Mouse (Mus musculus) liver, embryonic 12.5 days (tissue): ENCODE data around the gene Abcb9. TPM values are rescaled to one million over a fixed set of nuclear protein-coding genes. Genes with fewer than 3 reads are reported as not detected.

Experiments
- ATAC-seq: fragments of 200-750 bp; cut with Nextera tagmentation; 2 replicates; pipeline ENCODE4 v1.8.0; 2017; ENCODE audit warnings: moderate number of reproducible peaks, mild to moderate bottlenecking, moderate library complexity
- H3K27ac ChIP-seq: fragments of 300-500 bp; sonication (generic); 2 replicates; pipeline ENCODE4 v1.5.1; 2016; ENCODE audit warnings: mild to moderate bottlenecking
- H3K27me3 ChIP-seq: fragments of 300-500 bp; sonication (generic); replicated peaks from 2 replicates; pipeline ENCODE4 v1.6.1; 2016; ENCODE audit warnings: mild to moderate bottlenecking, moderate library complexity
- H3K36me3 ChIP-seq: fragments of 300-500 bp; sonication (generic); 2 replicates; pipeline ENCODE4 v1.6.1; 2016; ENCODE audit warnings: mild to moderate bottlenecking, moderate library complexity
- H3K4me1 ChIP-seq: fragments of 300-500 bp; sonication (generic); 2 replicates; pipeline ENCODE4 v1.6.1; 2016
- H3K4me2 ChIP-seq: fragments of 300-500 bp; sonication (generic); 2 replicates; pipeline ENCODE4 v1.6.1; 2016; ENCODE audit warnings: mild to moderate bottlenecking, moderate library complexity
- H3K4me3 ChIP-seq: fragments of 300-500 bp; sonication (generic); 2 replicates; pipeline ENCODE4 v1.5.1; 2016; ENCODE audit warnings: mild to moderate bottlenecking, moderate library complexity
- H3K9ac ChIP-seq: fragments of 300-500 bp; sonication (generic); 2 replicates; pipeline ENCODE4 v1.6.1; 2016; ENCODE audit warnings: mild to moderate bottlenecking, moderate library complexity
- H3K9me3 ChIP-seq: fragments of 300-500 bp; sonication (generic); replicated peaks from 2 replicates; pipeline ENCODE4 v1.6.1; 2016; ENCODE audit warnings: mild to moderate bottlenecking, moderate library complexity
- WGBS: fragments of 180-500 bp; shearing (Covaris S2); methylation state at CpG from one replicate; pipeline ENCODE4 v1.1.7; 2016; ENCODE audit not compliant: insufficient replicate concordance; 5-methylcytosine and 5-hydroxymethylcytosine counted together
- polyA plus RNA-seq: library from polyadenylated mRNA; unstranded; fragments of >200 nt; fragmentation: Nextera tagmentation; extraction: Ambion mirVana; gene quantifications from 2 replicates; pipeline ENCODE4 v1.2.1, GENCODE M21; 2016

Abcb9 gene
- polyA plus RNA-seq, 1 experiment from 2014 or later = 5.0 TPM

- Histone ChIP-seq H3K36me3 (peaks cover 51% of the 10 kb centered on the region), H3K4me3 (no peak overlapping the region), H3K27me3 (no peaks in the 10 kb centered on the region), H3K4me2 (peak overlapping the region; percentile 13; the same call in 1 of the 2 replicates), H3K4me1 (peaks cover 99% of the 10 kb centered on the region), H3K9ac (peak overlapping the region; percentile 23; the same call in 1 of the 2 replicates), H3K27ac (peak overlapping the region; percentile 3), H3K9me3 (no peaks in the 10 kb centered on the region)
- ATAC-seq = peak; percentile 42; the same call in 1 of the 2 replicates
- WGBS = 75% methylated on average over 15 of the region's 15 CpGs
These were observed 69.8 kb downstream of the Abcb9 start for GRCm38 (mm10) chr5:124025587-124026441.

GRCm38 (mm10) chr5:124025146-124025545, 70.5 kb downstream of the Abcb9 start:
- no peaks in the 10 kb centered on the region for H3K9me3 ChIP-seq
- no peak overlapping the region for H3K9ac ChIP-seq
- H3K27me3 ChIP-seq = no peaks in the 10 kb centered on the region
- H3K4me2 ChIP-seq = no peak overlapping the region
- peak overlapping the region; percentile 50; the same call in 1 of the 2 replicates for H3K27ac ChIP-seq
- ATAC-seq = no peak
- peaks cover 51% of the 10 kb centered on the region for H3K36me3 ChIP-seq
- no peak overlapping the region for H3K4me3 ChIP-seq
- H3K4me1 ChIP-seq = peaks cover 98% of the 10 kb centered on the region
- WGBS = 46% methylated on average over 9 of the region's 9 CpGs

GRCm38 (mm10) chr5:124024677-124025076, 70.9 kb downstream of the Abcb9 start:
- WGBS = 85% methylated on average over 6 of the region's 6 CpGs
- Histone ChIP-seq H3K9ac (no peak overlapping the region), H3K27ac (peak overlapping the region; percentile 50; the same call in 1 of the 2 replicates), H3K4me2 (no peak overlapping the region), H3K4me1 (peaks cover 98% of the 10 kb centered on the region), H3K27me3 (no peaks in the 10 kb centered on the region), H3K36me3 (peaks cover 48% of the 10 kb centered on the region), H3K4me3 (no peak overlapping the region), H3K9me3 (no peaks in the 10 kb centered on the region)
- no peak for ATAC-seq

GRCm38 (mm10) chr5:124022365-124022764, 73.2 kb downstream of the Abcb9 start:
- no peak for ATAC-seq
- H3K4me3 ChIP-seq = peak overlapping the region; percentile 30
- no peaks in the 10 kb centered on the region for H3K27me3 ChIP-seq
- H3K4me1 ChIP-seq = peaks cover 98% of the 10 kb centered on the region
- H3K9ac ChIP-seq = peak overlapping the region; percentile 62
- H3K4me2 ChIP-seq = peak overlapping the region; percentile 66
- peak overlapping the region; percentile 83 for H3K27ac ChIP-seq
- 10% methylated on average over 7 of the region's 7 CpGs for WGBS
- H3K9me3 ChIP-seq = no peaks in the 10 kb centered on the region
- peaks cover 39% of the 10 kb centered on the region for H3K36me3 ChIP-seq

DNA sequence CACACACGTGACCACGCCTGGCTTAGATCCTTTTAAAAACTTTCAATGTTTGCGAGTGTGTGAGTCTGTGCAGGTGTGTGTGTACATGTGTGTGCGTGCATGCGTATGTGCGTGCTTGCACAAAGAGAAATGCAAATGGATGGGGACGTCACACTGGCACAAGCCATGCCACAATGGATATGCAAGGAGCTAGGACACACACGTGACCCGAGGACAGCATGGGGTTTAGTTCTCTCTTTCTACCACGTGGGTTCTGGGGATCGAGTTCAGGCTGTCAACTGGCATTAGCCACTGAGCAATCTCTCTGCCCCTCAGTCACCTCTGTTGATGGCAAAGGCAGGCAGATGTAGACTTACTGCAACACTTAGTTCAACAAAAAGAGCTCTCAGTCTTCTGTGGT, 73.9 kb downstream of the Abcb9 start:
- Histone ChIP-seq H3K9ac (peak overlapping the region; percentile 62), H3K9me3 (no peaks in the 10 kb centered on the region), H3K27me3 (no peaks in the 10 kb centered on the region), H3K4me1 (peaks cover 98% of the 10 kb centered on the region), H3K36me3 (peaks cover 34% of the 10 kb centered on the region), H3K4me2 (peak overlapping the region; percentile 66), H3K4me3 (peak overlapping the region; percentile 30), H3K27ac (peak overlapping the region; percentile 83)
- ATAC-seq = no peak
- 65% methylated on average over 11 of the region's 11 CpGs for WGBS

DNA sequence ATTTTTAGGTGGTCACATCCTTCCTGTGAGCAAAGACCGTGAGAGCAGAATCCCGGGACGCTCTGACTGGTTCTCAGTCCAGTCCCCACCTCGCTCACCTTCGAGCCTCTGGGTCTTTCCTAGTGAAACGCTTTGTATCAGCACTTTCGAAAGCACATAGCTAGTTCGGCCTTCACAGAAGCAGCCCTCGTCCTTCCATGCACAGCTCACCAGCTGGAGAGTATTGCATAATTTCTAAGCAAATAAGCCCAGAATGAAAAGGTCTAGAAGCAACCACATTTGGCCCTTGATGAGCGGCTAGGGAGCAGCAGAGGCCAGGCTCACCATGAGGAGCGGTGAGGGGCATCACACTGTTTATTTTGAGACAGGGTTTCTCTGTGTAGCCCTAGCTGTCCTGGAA, 74.5 kb downstream of the Abcb9 start:
- peaks cover 35% of the 10 kb centered on the region for H3K36me3 ChIP-seq
- no peak overlapping the region for H3K4me3 ChIP-seq
- ATAC-seq = no peak
- no peaks in the 10 kb centered on the region for H3K9me3 ChIP-seq
- 61% methylated on average over 11 of the region's 11 CpGs for WGBS
- H3K27me3 ChIP-seq = no peaks in the 10 kb centered on the region
- H3K27ac ChIP-seq = peak overlapping the region; percentile 83
- H3K4me1 ChIP-seq = peaks cover 98% of the 10 kb centered on the region
- no peak overlapping the region for H3K9ac ChIP-seq
- H3K4me2 ChIP-seq = no peak overlapping the region

DNA sequence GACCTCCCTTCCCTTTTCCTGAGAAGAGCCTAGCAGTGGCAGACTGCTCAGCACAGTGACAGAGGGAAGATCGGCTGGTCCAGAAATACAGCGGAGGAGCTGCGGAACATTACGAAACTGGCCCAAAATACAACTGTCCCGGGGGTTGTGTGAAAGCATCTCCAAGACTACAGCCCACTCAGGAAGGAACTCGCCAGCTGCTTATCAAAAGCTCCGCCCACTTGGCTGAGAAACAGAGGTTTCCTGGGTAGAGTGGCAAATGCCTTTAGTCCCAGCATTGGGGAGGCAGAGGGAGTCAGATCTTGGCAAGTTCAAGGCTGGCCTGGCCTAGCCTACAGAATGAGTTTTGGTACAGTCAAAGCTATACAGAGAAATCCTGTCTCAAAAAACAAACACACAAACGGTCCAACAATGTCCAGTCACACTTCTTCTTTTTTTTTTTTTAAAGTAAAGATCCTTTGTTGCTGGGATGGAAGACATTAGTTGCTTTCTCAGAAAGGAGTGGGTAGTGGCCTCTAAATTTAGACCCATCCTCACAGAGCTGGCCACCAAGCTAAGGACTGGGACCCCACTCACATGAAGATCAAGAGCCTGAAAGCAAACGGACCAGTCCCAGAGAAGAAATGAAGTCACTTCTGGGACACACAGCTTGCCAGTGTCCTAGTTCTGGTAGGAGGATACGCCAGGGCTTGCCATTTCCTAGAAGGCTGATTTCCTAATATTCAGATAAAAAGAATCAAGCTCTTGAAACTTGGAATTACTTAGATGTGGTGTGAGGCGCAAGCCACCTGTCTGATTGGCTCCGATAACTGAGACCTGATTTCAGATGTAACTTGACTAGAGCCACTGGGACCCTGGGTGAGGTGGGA, 76.0 kb downstream of the Abcb9 start:
- H3K4me2 ChIP-seq = peak overlapping the region; percentile 44
- H3K27me3 ChIP-seq = no peaks in the 10 kb centered on the region
- H3K9ac ChIP-seq = peak overlapping the region; percentile 25; the same call in 1 of the 2 replicates
- no peaks in the 10 kb centered on the region for H3K9me3 ChIP-seq
- peak; percentile 53 for ATAC-seq
- peaks cover 21% of the 10 kb centered on the region for H3K36me3 ChIP-seq
- H3K4me3 ChIP-seq = no peak overlapping the region
- WGBS = 31% methylated on average over 12 of the region's 12 CpGs
- peak overlapping the region; percentile 22 for H3K27ac ChIP-seq
- peaks cover 97% of the 10 kb centered on the region for H3K4me1 ChIP-seq

DNA sequence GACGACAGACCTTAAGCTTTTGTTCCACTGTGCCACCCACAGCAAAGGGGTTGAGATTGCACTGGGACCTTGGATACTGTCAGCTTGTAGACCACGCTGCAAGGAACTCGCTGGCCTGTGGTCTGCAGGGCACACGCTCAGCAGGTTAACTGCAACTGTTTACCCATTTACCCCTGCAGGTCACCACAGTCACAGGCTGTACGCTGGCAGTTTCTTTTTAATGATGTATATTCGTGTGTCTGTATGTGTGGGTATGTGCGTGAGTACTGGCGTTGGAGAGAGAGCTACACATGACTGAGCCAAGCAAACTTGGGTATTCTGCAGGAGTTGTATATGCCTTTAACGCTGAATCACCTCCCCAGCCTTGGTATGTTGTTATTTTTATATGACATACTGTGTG, 76.9 kb downstream of the Abcb9 start:
- Histone ChIP-seq H3K4me1 (peaks cover 97% of the 10 kb centered on the region), H3K36me3 (peaks cover 21% of the 10 kb centered on the region), H3K27me3 (no peaks in the 10 kb centered on the region), H3K27ac (peak overlapping the region; percentile 22), H3K9ac (0 out of 2 replicates have a peak overlapping the region, but pooled peaks have one; percentile 5), H3K4me3 (no peak overlapping the region), H3K4me2 (peak overlapping the region; percentile 44), H3K9me3 (no peaks in the 10 kb centered on the region)
- 46% methylated on average over 9 of the region's 9 CpGs for whole genome bisulfite sequencing
- no peak for ATAC-seq

GRCm38 (mm10) chr5:124017941-124018340, 77.7 kb downstream of the Abcb9 start:
- WGBS = 56% methylated on average over 9 of the region's 9 CpGs
- H3K36me3 ChIP-seq = peaks cover 21% of the 10 kb centered on the region
- H3K9ac ChIP-seq = 0 out of 2 replicates have a peak overlapping the region, but pooled peaks have one; percentile 7
- peaks cover 97% of the 10 kb centered on the region for H3K4me1 ChIP-seq
- H3K4me2 ChIP-seq = peak overlapping the region; percentile 44
- no peak overlapping the region for H3K4me3 ChIP-seq
- no peak for ATAC-seq
- peak overlapping the region; percentile 22 for H3K27ac ChIP-seq
- no peaks in the 10 kb centered on the region for H3K27me3 ChIP-seq
- H3K9me3 ChIP-seq = no peaks in the 10 kb centered on the region

GRCm38 (mm10) chr5:124016291-124016821, 79.2 kb downstream of the Abcb9 start:
- no peaks in the 10 kb centered on the region for H3K27me3 ChIP-seq
- H3K36me3 ChIP-seq = peaks cover 12% of the 10 kb centered on the region
- 0 out of 2 replicates have a peak, but pooled peaks have one; percentile 27 for ATAC-seq
- peaks cover 98% of the 10 kb centered on the region for H3K4me1 ChIP-seq
- WGBS = 65% methylated on average over 7 of the region's 7 CpGs
- no peak overlapping the region for H3K4me3 ChIP-seq
- peak overlapping the region; percentile 27; the same call in 1 of the 2 replicates for H3K27ac ChIP-seq
- H3K9me3 ChIP-seq = no peaks in the 10 kb centered on the region
- H3K9ac ChIP-seq = peak overlapping the region; percentile 8; the same call in 1 of the 2 replicates
- peak overlapping the region; percentile 18; the same call in 1 of the 2 replicates for H3K4me2 ChIP-seq

- Histone ChIP-seq H3K36me3 (peaks cover 7% of the 10 kb centered on the region; the same call in 1 of the 2 replicates), H3K27me3 (no peaks in the 10 kb centered on the region), H3K4me2 (no peak overlapping the region), H3K9ac (no peak overlapping the region), H3K27ac (peak overlapping the region; percentile 27; the same call in 1 of the 2 replicates), H3K4me1 (peaks cover 98% of the 10 kb centered on the region), H3K9me3 (no peaks in the 10 kb centered on the region), H3K4me3 (no peak overlapping the region)
- no peak for ATAC-seq
- WGBS = 86% methylated on average over 2 of the region's 2 CpGs
These were observed 79.9 kb downstream of the Abcb9 start for GRCm38 (mm10) chr5:124015727-124016126.
